Mouse (Mus musculus): ENCODE results near the gene Olfr849.

Gene Olfr849

GRCm38 (mm10) chr9:19439966-19440365 lies at the start of gene Olfr849:
Gene Olfr849 (plus strand): TSS chr9:19440266.
- no peak for DNase-seq (ENCODE audit: low read depth, low spot score)

GRCm38 (mm10) chr9:19478148-19478547 lies 38.1 kb downstream of the Olfr849 start, which contains the start of gene Olfr850:
Gene Olfr850 (minus strand): TSS chr9:19478248.
- DNase-seq (ENCODE audit: low read depth, low spot score), result no peak

- no peak for DNase-seq (ENCODE audit: low read depth, low spot score)
Measured at GRCm38 (mm10) chr9:19492995-19493394, 52.9 kb downstream of the Olfr849 start, which contains the start of gene Olfr851. Gene Olfr851 (plus strand): TSS chr9:19493295.
